ENCODE assay signal across 33 mouse cellular contexts in the genomic region with DNA sequence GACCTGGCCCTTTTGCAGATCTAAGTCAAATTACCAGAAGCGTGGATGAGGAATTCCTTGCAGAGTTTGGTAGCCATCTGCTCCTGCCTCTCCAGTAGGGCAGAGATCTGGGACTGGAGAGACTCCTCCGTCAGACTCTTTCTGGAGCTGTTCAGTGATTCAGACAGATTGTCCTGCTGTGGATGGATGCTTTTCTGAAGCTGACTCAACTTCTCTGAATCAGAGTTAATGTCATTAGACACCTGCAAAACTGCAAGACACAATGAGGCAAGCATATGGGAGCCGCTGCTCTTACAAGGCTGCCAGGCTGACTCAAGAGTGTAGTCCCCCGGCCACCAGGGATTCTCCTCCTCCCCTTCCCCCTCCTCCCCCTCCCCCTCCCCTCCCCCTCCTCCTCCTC. TPM values are rescaled to one million over a fixed set of nuclear protein-coding genes. Genes with fewer than 3 reads are reported as not detected.
DNase-seq lines count a peak whose midpoint lies in the region; ATAC-seq and TF ChIP-seq lines count a peak whose summit lies in the region.
"Had no signal": no experiment of that assay in that cellular context is flagged by ENCODE, and none has a peak within 500 bp of the region (broad histone marks: within the 10 kb centered on the region; RNA-seq: fewer than 3 reads in every experiment).

No protein-coding gene starts in this region.

- H3K4me1 ChIP-seq in hindbrain, embryonic 15.5 days (replicated peaks) = no peaks in the 10 kb centered on the region
- no peaks in the 10 kb centered on the region for H3K4me1 ChIP-seq in hindbrain, embryonic 11.5 days (replicated peaks; ENCODE audit: control insufficient read depth, insufficient read depth, low read length)
- H3K4me1 ChIP-seq: embryonic facial prominence, embryonic 10.5 days; embryonic facial prominence, embryonic 13.5 days; forebrain, embryonic 15.5 days had no signal

- no peaks in the 10 kb centered on the region for H3K9me3 ChIP-seq in hindbrain, embryonic 15.5 days
- H3K9me3 ChIP-seq in hindbrain, embryonic 11.5 days (ENCODE audit: control insufficient read depth, low read length) = no peaks in the 10 kb centered on the region
- H3K9me3 ChIP-seq: embryonic facial prominence, embryonic 10.5 days; embryonic facial prominence, embryonic 13.5 days; forebrain, embryonic 15.5 days had no signal

- H3K4me3 ChIP-seq in hindbrain, embryonic 15.5 days = no peak overlapping the region
- H3K4me3 ChIP-seq in hindbrain, embryonic 11.5 days (ENCODE audit: low read depth, low read length) = no peak overlapping the region
- H3K4me3 ChIP-seq in layer of hippocampus, adult 2 months = no peak overlapping the region
- H3K4me3 ChIP-seq: embryonic facial prominence, embryonic 10.5 days; embryonic facial prominence, embryonic 13.5 days; erythroblast, embryonic 14.5 days; forebrain, embryonic 12.5 days; forebrain, embryonic 15.5 days; gastrocnemius, adult 2 months had no signal

- H3K36me3 ChIP-seq in hindbrain, embryonic 15.5 days = no peaks in the 10 kb centered on the region
- H3K36me3 ChIP-seq in hindbrain, embryonic 11.5 days (ENCODE audit: control insufficient read depth, insufficient read depth, low read length) = no peaks in the 10 kb centered on the region
- H3K36me3 ChIP-seq: embryonic facial prominence, embryonic 10.5 days; embryonic facial prominence, embryonic 13.5 days; forebrain, embryonic 12.5 days; forebrain, embryonic 15.5 days had no signal

- no peak overlapping the region for H3K27ac ChIP-seq in hindbrain, embryonic 15.5 days (replicated peaks)
- H3K27ac ChIP-seq in hindbrain, embryonic 11.5 days (ENCODE audit: low read depth, low read length) = no peak overlapping the region
- H3K27ac ChIP-seq in layer of hippocampus, adult 2 months = no peak overlapping the region
- H3K27ac ChIP-seq: embryonic facial prominence, embryonic 10.5 days; embryonic facial prominence, embryonic 13.5 days; forebrain, embryonic 12.5 days; forebrain, embryonic 15.5 days; gastrocnemius, adult 2 months had no signal

- TF ChIP-seq CTCF in layer of hippocampus, adult 2 months (conservative IDR thresholded peaks at IDR 0.05) = no peak

- 42% methylated on average over 4 of the region's 4 CpGs for WGBS in hindbrain, embryonic 15.5 days
- 60% methylated on average over 4 of the region's 4 CpGs for WGBS in hindbrain, embryonic 11.5 days

- peak; percentile 54 for ATAC-seq in hindbrain, embryonic 15.5 days (ENCODE audit: low FRiP score, low read depth)
- no peak for ATAC-seq in hindbrain, embryonic 11.5 days (ENCODE audit: low FRiP score)
- ATAC-seq: CD4-positive, CD25-positive, alpha-beta regulatory T cell, adult 4 months; forebrain, embryonic 15.5 days had no signal

- H3K9ac ChIP-seq in hindbrain, embryonic 15.5 days = no peak overlapping the region
- H3K9ac ChIP-seq in hindbrain, embryonic 11.5 days (ENCODE audit: low read depth, low read length) = no peak overlapping the region
- H3K9ac ChIP-seq: embryonic facial prominence, embryonic 13.5 days; forebrain, embryonic 12.5 days; forebrain, embryonic 15.5 days had no signal

- no peak for DNase-seq in hindbrain, embryonic 11.5 days (ENCODE audit: low spot score)
- peak; percentile 11 to 29 for DNase-seq in layer of hippocampus, adult 2 months (ENCODE audit: low spot score in 2 of 2)
- DNase-seq in layer of hippocampus, adult 11-12 months (ENCODE audit: low spot score) = no peak
- peak; percentile 3 to 5 for DNase-seq in right cerebral cortex, adult 2 months (ENCODE audit: low spot score in 2 of 2)
- no peak for DNase-seq in right cerebral cortex, postnatal 4 days
- DNase-seq: adrenal gland, adult 2 months; adrenal gland, postnatal 14 days; cerebellum, adult 18-20 months; cerebellum, adult 9-11 months; cerebellum, postnatal 36 days; embryo, embryonic 11 days; gastrocnemius, adult 2 months; gastrocnemius, postnatal 14 days; heart, adult 11 months had no signal

- no peaks in the 10 kb centered on the region for H3K27me3 ChIP-seq in hindbrain, embryonic 15.5 days
- no peaks in the 10 kb centered on the region for H3K27me3 ChIP-seq in hindbrain, embryonic 11.5 days (ENCODE audit: control insufficient read depth, insufficient read depth, low read length)
- H3K27me3 ChIP-seq: embryonic facial prominence, embryonic 13.5 days; forebrain, embryonic 12.5 days; forebrain, embryonic 15.5 days had no signal

- no peak overlapping the region for H3K4me2 ChIP-seq in hindbrain, embryonic 15.5 days
- H3K4me2 ChIP-seq in hindbrain, embryonic 11.5 days (replicated peaks; ENCODE audit: low read depth, low read length) = no peak overlapping the region
- H3K4me2 ChIP-seq: embryonic facial prominence, embryonic 13.5 days; forebrain, embryonic 12.5 days; forebrain, embryonic 15.5 days; heart, embryonic 11.5 days had no signal

RNA-seq across cellular contexts. Expression of a gene that starts 5.2 kb away (rescaled TPM):
- 0.26 and 0.71 TPM in 2 replicates for polyA plus RNA-seq in hindbrain, embryonic 15.5 days (2015; fragmentation: Nextera tagmentation; extraction: Ambion mirVana)
- not detected in 2 replicates for polyA plus RNA-seq in hindbrain, embryonic 11.5 days (2014; fragmentation: Nextera tagmentation; extraction: Ambion mirVana)
- not detected for total RNA-seq in layer of hippocampus, adult 2 months (2021)
- total RNA-seq: gastrocnemius, adult 2 months; gastrocnemius, postnatal 14 days; hematopoietic stem cell, adult 5-6 weeks; MEL had no signal
- polyA plus RNA-seq: adrenal gland, adult 2 months; C2C12; CD4-positive, CD25-positive, alpha-beta regulatory T cell, adult 4 months; embryonic facial prominence, embryonic 10.5 days; embryonic facial prominence, embryonic 13.5 days; erythroblast, embryonic 14.5 days; forebrain, embryonic 12.5 days; intestine, embryonic 14.5 days had no signal

RNA-seq across cellular contexts. Expression of a gene that starts 16.6 kb away (rescaled TPM):
- 1.0 and 1.2 TPM in 2 replicates for polyA plus RNA-seq in hindbrain, embryonic 15.5 days (2015; fragmentation: Nextera tagmentation; extraction: Ambion mirVana)
- polyA plus RNA-seq in hindbrain, embryonic 11.5 days (2014; fragmentation: Nextera tagmentation; extraction: Ambion mirVana) = 12.5 and 12.9 TPM in 2 replicates
- total RNA-seq in layer of hippocampus, adult 2 months (2021) = not detected
- total RNA-seq: MEL had no signal
- polyA plus RNA-seq: C2C12; erythroblast, embryonic 14.5 days had no signal

RNA-seq across cellular contexts. Expression of a gene that starts 28.2 kb away (rescaled TPM):
- polyA plus RNA-seq in hindbrain, embryonic 15.5 days (2015; fragmentation: Nextera tagmentation; extraction: Ambion mirVana) = 0.13 and 0.16 TPM in 2 replicates
- polyA plus RNA-seq in hindbrain, embryonic 11.5 days (2014; fragmentation: Nextera tagmentation; extraction: Ambion mirVana) = 0.33 and 0.46 TPM in 2 replicates
- not detected for total RNA-seq in layer of hippocampus, adult 2 months (2021)
- total RNA-seq: gastrocnemius, adult 2 months; gastrocnemius, postnatal 14 days; gastrocnemius, postnatal 4 days; MEL had no signal
- polyA plus RNA-seq: C2C12; CD4-positive, CD25-positive, alpha-beta regulatory T cell, adult 4 months; cortical plate, adult 2 months; erythroblast, embryonic 14.5 days had no signal

RNA-seq across cellular contexts. Expression of a gene that starts 38.0 kb away (rescaled TPM):
- 0.32 and 0.46 TPM in 2 replicates for polyA plus RNA-seq in hindbrain, embryonic 15.5 days (2015; fragmentation: Nextera tagmentation; extraction: Ambion mirVana)
- polyA plus RNA-seq in hindbrain, embryonic 11.5 days (2014; fragmentation: Nextera tagmentation; extraction: Ambion mirVana) = 0.25 and 0.36 TPM in 2 replicates
- not detected for total RNA-seq in layer of hippocampus, adult 2 months (2021)
- total RNA-seq: MEL had no signal
- polyA plus RNA-seq: C2C12; erythroblast, embryonic 14.5 days had no signal

RNA-seq across cellular contexts. Expression of a gene that starts 48.9 kb away (rescaled TPM):
- not detected in 2 replicates for polyA plus RNA-seq in hindbrain, embryonic 15.5 days (2015; fragmentation: Nextera tagmentation; extraction: Ambion mirVana)
- polyA plus RNA-seq in hindbrain, embryonic 11.5 days (2014; fragmentation: Nextera tagmentation; extraction: Ambion mirVana) = not detected in 2 replicates
- not detected for total RNA-seq in layer of hippocampus, adult 2 months (2021)
- total RNA-seq: adrenal gland, adult 2 months; adrenal gland, postnatal 14 days; gastrocnemius, adult 2 months; gastrocnemius, postnatal 14 days; gastrocnemius, postnatal 4 days; heart, adult 8-10 months; heart, postnatal 25 days; hematopoietic stem cell, adult 5-6 weeks; MEL had no signal
- polyA plus RNA-seq: adrenal gland, adult 2 months; C2C12; CD4-positive, CD25-positive, alpha-beta regulatory T cell, adult 4 months; cortical plate, adult 2 months; embryonic facial prominence, embryonic 10.5 days; erythroblast, embryonic 14.5 days; forebrain, embryonic 12.5 days; forebrain, embryonic 15.5 days; heart, embryonic 11.5 days; heart, embryonic 14.5 days; heart, postnatal 0 days; intestine, embryonic 14.5 days; intestine, postnatal 0 days had no signal

Comparison
In these comparisons a context has a peak if more than half of its experiments do, and no peak if none do; other contexts are left out.
1. DNase-seq: peak in layer of hippocampus, adult 2 months (2 of 2) and right cerebral cortex, adult 2 months (2 of 2); none in hindbrain, embryonic 11.5 days (single experiment), layer of hippocampus, adult 11-12 months (single experiment) and right cerebral cortex, postnatal 4 days (single experiment).